Mouse (Mus musculus): ENCODE results near the gene Slc2a8. TPM values are rescaled to one million over a fixed set of nuclear protein-coding genes. Genes with fewer than 3 reads are reported as not detected.

The Slc2a8 gene
- total and polyA plus RNA-seq, 2 experiments from 2014 or later, result 24.6 to 26.9 TPM

DNA sequence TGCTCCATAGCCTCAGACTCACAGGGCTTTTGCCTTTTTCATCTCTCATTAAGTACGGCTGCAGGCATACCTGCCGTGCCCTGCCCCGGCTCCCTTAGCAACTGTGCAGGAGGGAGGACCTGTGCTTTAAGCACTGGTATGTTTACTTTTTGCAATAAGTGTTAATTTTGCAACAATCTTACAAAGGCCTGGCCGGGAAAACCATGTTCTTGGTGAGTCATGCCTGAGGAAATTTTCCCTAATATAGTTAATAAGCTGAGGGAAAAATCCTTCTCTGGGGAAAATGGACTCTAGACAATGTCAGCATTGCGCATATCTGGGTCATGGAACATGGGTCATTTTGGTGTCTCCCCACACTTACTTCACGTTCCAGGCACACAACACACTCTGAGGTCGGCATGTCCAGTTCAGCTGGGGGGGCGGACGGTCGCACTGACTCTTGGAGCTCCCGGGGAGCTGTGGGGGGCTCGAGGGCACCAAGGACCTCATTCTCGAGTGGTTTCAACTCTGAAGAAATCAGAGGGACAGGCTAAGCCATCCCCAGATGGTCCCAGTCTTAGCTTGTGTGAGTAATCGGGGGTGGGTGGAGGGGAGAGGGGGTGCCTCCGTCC is 54.2 kb downstream of the Slc2a8 start:
- ATAC-seq, result no peak
- Histone ChIP-seq H3K27ac (ENCODE audit: low read depth, low read length) (no peak overlapping the region), H3K9me3 (ENCODE audit: low read length) (no peaks in the 10 kb centered on the region), H3K4me2 (ENCODE audit: low read depth) (no peak overlapping the region), H3K4me3 (ENCODE audit: low read depth, low read length) (no peak overlapping the region), H3K27me3 (ENCODE audit: insufficient read depth, low read length) (no peaks in the 10 kb centered on the region), H3K36me3 (ENCODE audit: insufficient read depth) (peaks cover 59% of the 10 kb centered on the region), H3K4me1 (ENCODE audit: insufficient read depth) (no peaks in the 10 kb centered on the region), H3K9ac (no peak overlapping the region)
- DNase-seq, result no peak
- no peak for TF ChIP-seq CTCF (IDR thresholded peaks at IDR 0.05; ENCODE audit: low read depth)
- 76% methylated on average over 15 of the region's 15 CpGs for WGBS

DNA sequence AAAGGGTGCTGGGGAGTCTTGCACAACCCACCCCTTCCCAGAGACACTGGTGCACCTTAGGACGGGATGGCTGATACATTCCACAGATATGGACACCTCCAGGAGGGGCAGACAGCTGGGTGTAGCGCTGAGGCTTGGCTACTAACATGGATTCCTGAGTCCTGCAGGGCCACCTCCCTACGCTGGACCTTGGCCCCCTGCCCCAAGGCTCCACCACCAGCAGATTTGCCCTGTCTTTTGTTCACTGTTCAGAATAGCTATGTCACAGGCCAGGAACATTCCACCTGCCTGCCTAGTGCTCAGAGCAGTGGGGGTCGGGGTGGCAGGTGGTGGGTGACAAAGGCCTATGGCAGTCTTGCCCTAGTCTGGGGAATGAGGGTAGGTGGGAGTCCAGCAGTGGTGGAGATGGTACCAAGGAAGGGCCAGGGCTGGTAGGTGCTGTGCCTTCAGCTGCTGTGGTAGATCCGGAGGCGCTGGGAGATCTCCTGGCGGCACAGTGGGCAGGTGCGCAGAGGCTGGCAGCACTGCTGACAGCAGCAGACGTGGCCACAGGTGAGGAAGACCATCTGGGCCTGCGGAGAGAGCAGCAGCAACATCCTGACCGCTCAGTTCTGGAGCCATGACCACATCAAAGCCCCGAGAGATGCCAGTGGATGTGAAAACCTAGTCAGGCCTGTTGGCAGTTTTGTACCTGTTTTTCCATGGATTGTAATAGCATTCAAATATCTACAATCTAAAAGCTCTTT is 55.4 kb downstream of the Slc2a8 start:
- no peak for DNase-seq
- H3K9me3 ChIP-seq (ENCODE audit: low read length), result no peaks in the 10 kb centered on the region
- H3K4me3 ChIP-seq (ENCODE audit: low read depth, low read length), result no peak overlapping the region
- no peak for ATAC-seq
- TF ChIP-seq CTCF (IDR thresholded peaks at IDR 0.05; ENCODE audit: low read depth), result no peak
- H3K9ac ChIP-seq, result no peak overlapping the region
- WGBS, result 86% methylated on average over 12 of the region's 12 CpGs
- H3K27ac ChIP-seq (ENCODE audit: low read depth, low read length), result no peak overlapping the region
- no peaks in the 10 kb centered on the region for H3K27me3 ChIP-seq (ENCODE audit: insufficient read depth, low read length)
- H3K4me2 ChIP-seq (ENCODE audit: low read depth), result no peak overlapping the region
- H3K4me1 ChIP-seq (ENCODE audit: insufficient read depth), result no peaks in the 10 kb centered on the region
- peaks cover 61% of the 10 kb centered on the region for H3K36me3 ChIP-seq (ENCODE audit: insufficient read depth)

DNA sequence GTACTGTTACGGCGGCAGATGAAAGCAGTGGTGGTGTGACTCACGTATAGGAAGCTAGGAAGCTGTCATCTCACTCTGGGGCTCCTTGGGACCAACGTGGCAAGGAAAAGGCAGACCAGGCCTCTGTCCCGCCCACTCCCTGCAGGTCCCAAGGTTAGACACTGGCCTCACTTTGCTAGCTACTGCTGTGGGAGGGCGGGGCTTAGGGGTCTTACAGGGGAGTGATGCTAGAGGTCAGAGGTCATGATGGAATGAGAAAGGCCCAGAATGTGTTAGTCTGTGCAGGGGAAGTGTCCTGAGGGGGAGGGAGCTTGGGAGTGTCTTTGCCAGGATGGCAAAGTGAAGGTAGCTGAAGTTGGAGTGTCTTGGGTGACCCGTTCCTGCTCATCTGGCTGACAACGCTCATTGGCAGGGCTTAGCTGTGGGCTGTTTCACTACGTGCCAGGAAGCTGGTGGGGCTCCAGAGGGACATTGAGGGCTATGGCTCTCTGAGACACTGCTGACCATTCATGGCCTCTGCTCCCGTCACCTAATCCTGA is 57.5 kb downstream of the Slc2a8 start:
- Histone ChIP-seq H3K9ac (no peak overlapping the region), H3K4me3 (ENCODE audit: low read depth, low read length) (no peak overlapping the region), H3K4me1 (ENCODE audit: insufficient read depth) (no peaks in the 10 kb centered on the region), H3K27ac (ENCODE audit: low read depth, low read length) (no peak overlapping the region), H3K4me2 (ENCODE audit: low read depth) (no peak overlapping the region), H3K27me3 (ENCODE audit: insufficient read depth, low read length) (no peaks in the 10 kb centered on the region), H3K36me3 (ENCODE audit: insufficient read depth) (peaks cover 76% of the 10 kb centered on the region), H3K9me3 (ENCODE audit: low read length) (no peaks in the 10 kb centered on the region)
- no peak for TF ChIP-seq CTCF (IDR thresholded peaks at IDR 0.05; ENCODE audit: low read depth)
- 68% methylated on average over 10 of the region's 10 CpGs for WGBS
- DNase-seq (no peak), ATAC-seq (no peak)

- Histone ChIP-seq H3K9ac (no peak overlapping the region), H3K27me3 (ENCODE audit: insufficient read depth, low read length) (no peaks in the 10 kb centered on the region), H3K4me1 (ENCODE audit: insufficient read depth) (no peaks in the 10 kb centered on the region), H3K4me2 (ENCODE audit: low read depth) (no peak overlapping the region), H3K4me3 (ENCODE audit: low read depth, low read length) (no peak overlapping the region), H3K27ac (ENCODE audit: low read depth, low read length) (no peak overlapping the region), H3K9me3 (ENCODE audit: low read length) (no peaks in the 10 kb centered on the region), H3K36me3 (ENCODE audit: insufficient read depth) (peaks cover 76% of the 10 kb centered on the region)
- DNase-seq, result no peak
- no peak for ATAC-seq
- TF ChIP-seq CTCF (IDR thresholded peaks at IDR 0.05; ENCODE audit: low read depth), result no peak
- WGBS, result 89% methylated on average over 24 of the region's 24 CpGs
Observed at GRCm38 (mm10) chr2:32923551-32924250, 58.2 kb downstream of the Slc2a8 start.

Other genes starting within 250 kb of the Slc2a8 start
- gene 6330409D20Rik, start 241.1 kb downstream of the Slc2a8 start, total RNA-seq (2014; rRNA removed), result 2.1 and 4.3 TPM in 2 replicates
- gene 6330409D20Rik, start 241.1 kb downstream of the Slc2a8 start, polyA plus RNA-seq (2015; fragmentation: Nextera tagmentation; extraction: Ambion mirVana), result 2.2 and 2.9 TPM in 2 replicates
- gene Tor2a, start 224.8 kb downstream of the Slc2a8 start, total RNA-seq (2014; rRNA removed), result 51.4 and 54.3 TPM in 2 replicates
- 40.7 and 44.8 TPM in 2 replicates for gene Tor2a, start 224.8 kb downstream of the Slc2a8 start, polyA plus RNA-seq (2015; fragmentation: Nextera tagmentation; extraction: Ambion mirVana)
- 1.00 and 1.8 TPM in 2 replicates for gene Ttc16, start 206.4 kb downstream of the Slc2a8 start, total RNA-seq (2014; rRNA removed)
- 0.68 and 1.2 TPM in 2 replicates for gene Ttc16, start 206.4 kb downstream of the Slc2a8 start, polyA plus RNA-seq (2015; fragmentation: Nextera tagmentation; extraction: Ambion mirVana)
- gene Ptrh1, start 206.3 kb downstream of the Slc2a8 start, total RNA-seq (2014; rRNA removed), result 2.4 and 5.5 TPM in 2 replicates
- 4.0 and 4.8 TPM in 2 replicates for gene Ptrh1, start 206.3 kb downstream of the Slc2a8 start, polyA plus RNA-seq (2015; fragmentation: Nextera tagmentation; extraction: Ambion mirVana)
- 1.0 and 1.2 TPM in 2 replicates for gene Cfap157, start 197.7 kb downstream of the Slc2a8 start, total RNA-seq (2014; rRNA removed)
- 0.94 and 2.8 TPM in 2 replicates for gene Cfap157, start 197.7 kb downstream of the Slc2a8 start, polyA plus RNA-seq (2015; fragmentation: Nextera tagmentation; extraction: Ambion mirVana)
- 109 and 135 TPM in 2 replicates for gene Stxbp1, start 134.8 kb downstream of the Slc2a8 start, total RNA-seq (2014; rRNA removed)
- 268 and 350 TPM in 2 replicates for gene Stxbp1, start 134.8 kb downstream of the Slc2a8 start, polyA plus RNA-seq (2015; fragmentation: Nextera tagmentation; extraction: Ambion mirVana)
- 38.1 and 43.9 TPM in 2 replicates for gene Fam129b, start 106.0 kb downstream of the Slc2a8 start, total RNA-seq (2014; rRNA removed)
- 26.6 and 27.7 TPM in 2 replicates for gene Fam129b, start 106.0 kb downstream of the Slc2a8 start, polyA plus RNA-seq (2015; fragmentation: Nextera tagmentation; extraction: Ambion mirVana)
- gene Rpl12, start 20.5 kb downstream of the Slc2a8 start, total RNA-seq (2014; rRNA removed), result 266 and 507 TPM in 2 replicates
- 102 and 129 TPM in 2 replicates for gene Rpl12, start 20.5 kb downstream of the Slc2a8 start, polyA plus RNA-seq (2015; fragmentation: Nextera tagmentation; extraction: Ambion mirVana)
- gene Lrsam1, start 20.5 kb downstream of the Slc2a8 start, total RNA-seq (2014; rRNA removed), result 23.1 and 28.7 TPM in 2 replicates
- gene Lrsam1, start 20.5 kb downstream of the Slc2a8 start, polyA plus RNA-seq (2015; fragmentation: Nextera tagmentation; extraction: Ambion mirVana), result 12.7 and 17.4 TPM in 2 replicates
- gene Garnl3, start 149.6 kb upstream of the Slc2a8 start, total RNA-seq (2014; rRNA removed), result 114 and 139 TPM in 2 replicates
- gene Garnl3, start 149.6 kb upstream of the Slc2a8 start, polyA plus RNA-seq (2015; fragmentation: Nextera tagmentation; extraction: Ambion mirVana), result 43.7 and 49.8 TPM in 2 replicates
- 7.9 and 17.5 TPM in 2 replicates for gene Angptl2, start 234.0 kb upstream of the Slc2a8 start, total RNA-seq (2014; rRNA removed)
- gene Angptl2, start 234.0 kb upstream of the Slc2a8 start, polyA plus RNA-seq (2015; fragmentation: Nextera tagmentation; extraction: Ambion mirVana), result 7.1 and 7.7 TPM in 2 replicates